ENCODE assay signal across 7 mouse cellular contexts in genomic region chr8:111853861-111854501, GRCm38 (mm10). TPM values are rescaled to one million over a fixed set of nuclear protein-coding genes. Genes with fewer than 3 reads are reported as not detected.
A peak's percentile ranks its signal among the peaks of the same experiment; 100 is the strongest.
DNase-seq lines count a peak whose midpoint lies in the region; ATAC-seq and TF ChIP-seq lines count a peak whose summit lies in the region.

Cfdp1 (minus strand) TSS chr8:111854291.

- peak within 1 kb of the TSS; percentile 86 for H3K4me2 ChIP-seq in intestine, postnatal 0 days (replicated peaks; ENCODE audit: low read depth)
- peak within 1 kb of the TSS; percentile 91 for H3K4me2 ChIP-seq in midbrain, embryonic 12.5 days (replicated peaks)

- H3K36me3 ChIP-seq in embryonic facial prominence, embryonic 10.5 days (replicated peaks) = peaks cover 22% of the 10 kb centered on the region
- no peaks in the 10 kb centered on the region for H3K36me3 ChIP-seq in intestine, postnatal 0 days (ENCODE audit: control insufficient read depth, insufficient read depth)
- no peaks in the 10 kb centered on the region for H3K36me3 ChIP-seq in midbrain, embryonic 12.5 days
- no peaks in the 10 kb centered on the region for H3K36me3 ChIP-seq in small intestine, adult 2 months (ENCODE audit: control insufficient read depth, insufficient read depth, low read length)

- WGBS in embryonic facial prominence, embryonic 10.5 days = under 1% methylated on average over 53 of the region's 53 CpGs
- WGBS in intestine, postnatal 0 days = 0% methylated on average over 53 of the region's 53 CpGs
- WGBS in midbrain, embryonic 12.5 days = under 1% methylated on average over 53 of the region's 53 CpGs
- WGBS in small intestine, adult 2 months = under 1% methylated on average over 53 of the region's 53 CpGs

- H3K4me3 ChIP-seq in embryonic facial prominence, embryonic 10.5 days = peak within 1 kb of the TSS; percentile 96
- peak within 1 kb of the TSS; percentile 70 for H3K4me3 ChIP-seq in intestine, postnatal 0 days (ENCODE audit: low read depth, low read length)
- H3K4me3 ChIP-seq in midbrain, embryonic 12.5 days = peak within 1 kb of the TSS; percentile 98
- H3K4me3 ChIP-seq in small intestine, adult 2 months (ENCODE audit: low read depth, low read length) = peak within 1 kb of the TSS; percentile 86

- no peaks in the 10 kb centered on the region for H3K27me3 ChIP-seq in embryonic facial prominence, embryonic 10.5 days (replicated peaks; ENCODE audit: low read depth, poor library complexity, severe bottlenecking)
- H3K27me3 ChIP-seq in intestine, postnatal 0 days (replicated peaks; ENCODE audit: control insufficient read depth, insufficient read depth, low read length) = no peaks in the 10 kb centered on the region
- no peaks in the 10 kb centered on the region for H3K27me3 ChIP-seq in midbrain, embryonic 12.5 days
- no peaks in the 10 kb centered on the region for H3K27me3 ChIP-seq in small intestine, adult 2 months (ENCODE audit: control insufficient read depth, insufficient read depth, low read length)

- H3K9me3 ChIP-seq in embryonic facial prominence, embryonic 10.5 days = no peaks in the 10 kb centered on the region
- H3K9me3 ChIP-seq in intestine, postnatal 0 days (ENCODE audit: control insufficient read depth) = no peaks in the 10 kb centered on the region
- no peaks in the 10 kb centered on the region for H3K9me3 ChIP-seq in midbrain, embryonic 12.5 days

- intact Hi-C loops in left cerebral cortex, postnatal 4 days (cut with DNase I) = no loop called here

- peak within 1 kb of the TSS; percentile 83 for H3K27ac ChIP-seq in embryonic facial prominence, embryonic 10.5 days (replicated peaks)
- 0 out of 2 replicates have a peak within 1 kb of the TSS, but pooled peaks have one; percentile 2 for H3K27ac ChIP-seq in intestine, postnatal 0 days (ENCODE audit: low read depth, low read length)
- H3K27ac ChIP-seq in midbrain, embryonic 12.5 days (replicated peaks) = no peak within 1 kb of the TSS; the same call in 1 of the 2 replicates
- no peak within 1 kb of the TSS for H3K27ac ChIP-seq in small intestine, adult 2 months (ENCODE audit: insufficient read depth, low read depth, low read length)

- peak; percentile 68; the same call in 1 of the 2 replicates for TF ChIP-seq POLR2A in small intestine, adult 2 months (IDR thresholded peaks at IDR 0.05; ENCODE audit: low read depth, low read length)

- TF ChIP-seq CTCF in intestine, postnatal 0 days (IDR thresholded peaks at IDR 0.05; ENCODE audit: low read depth) = peak; percentile 52
- TF ChIP-seq CTCF in small intestine, adult 2 months (IDR thresholded peaks at IDR 0.05; ENCODE audit: extremely low read depth, insufficient read length, insufficient replicate concordance, low read depth, low read length) = no peak

- peak; percentile 100 for ATAC-seq in intestine, postnatal 0 days
- ATAC-seq in midbrain, embryonic 12.5 days (ENCODE audit: low FRiP score, low read depth) = peak; percentile 100

- H3K4me1 ChIP-seq in embryonic facial prominence, embryonic 10.5 days = peaks cover 8% of the 10 kb centered on the region
- no peaks in the 10 kb centered on the region for H3K4me1 ChIP-seq in intestine, postnatal 0 days (replicated peaks; ENCODE audit: control insufficient read depth, insufficient read depth, low read length)
- peaks cover 10% of the 10 kb centered on the region for H3K4me1 ChIP-seq in midbrain, embryonic 12.5 days
- peaks cover 4% of the 10 kb centered on the region for H3K4me1 ChIP-seq in small intestine, adult 2 months (ENCODE audit: control insufficient read depth, insufficient read depth, insufficient read length, low read length)

- peak within 1 kb of the TSS; percentile 64 for H3K9ac ChIP-seq in intestine, postnatal 0 days (ENCODE audit: low read depth, low read length)
- peak within 1 kb of the TSS; percentile 83 for H3K9ac ChIP-seq in midbrain, embryonic 12.5 days (replicated peaks)

- DNase-seq in adrenal gland, postnatal 10 days = peak; percentile 97
- peak; percentile 98 for DNase-seq in embryonic facial prominence, embryonic 10.5 days (ENCODE audit: low spot score)
- DNase-seq in gonadal fat pad, adult 2 months (ENCODE audit: low read depth) = peak; percentile 62
- DNase-seq in left cerebral cortex, postnatal 4 days = peak; percentile 96

RNA-seq across cellular contexts. Expression of gene Cfdp1, which starts in this region (rescaled TPM):
- total RNA-seq in adrenal gland, postnatal 10 days (2021) = 10 to 100 TPM; 69.4 to 73.4 TPM
- polyA plus RNA-seq in embryonic facial prominence, embryonic 10.5 days (2016; fragmentation: Nextera tagmentation; extraction: Ambion mirVana) = 225 and 237 TPM in 2 replicates
- polyA plus RNA-seq in gonadal fat pad, adult 2 months (2012; rRNA removed) = 6.5 and 9.7 TPM in 2 replicates
- 87.2 and 89.5 TPM in 2 replicates for polyA plus RNA-seq in intestine, postnatal 0 days (2015; fragmentation: Nextera tagmentation; extraction: Ambion mirVana)
- total RNA-seq in left cerebral cortex, postnatal 4 days (2021) = 100 to 1,000 TPM; 110 to 114 TPM
- 182 and 192 TPM in 2 replicates for polyA plus RNA-seq in midbrain, embryonic 12.5 days (2016; fragmentation: Nextera tagmentation; extraction: Ambion mirVana)
- 0.20 and 0.25 TPM in 2 replicates for polyA plus RNA-seq in small intestine, adult 2 months (2012; rRNA removed)

Comparison
In these comparisons a context has a peak if more than half of its experiments do, and no peak if none do; other contexts are left out.
1. H3K27ac ChIP-seq: peak in embryonic facial prominence, embryonic 10.5 days (single experiment) and intestine, postnatal 0 days (single experiment); none in midbrain, embryonic 12.5 days (single experiment) and small intestine, adult 2 months (single experiment).
2. Peak in every context shown above with its lines, with median percentiles within 50 percentile points of each other: DNase-seq and H3K4me3 ChIP-seq.